Mouse (Mus musculus): ENCODE results near the gene Syt5.
"Not testable (repeated sequence)": the region's sequence is repeated elsewhere in the genome, so short reads cannot be mapped to it uniquely, and the experiment has no call there.

Syt5 gene

GRCm38 (mm10) chr7:4547221-4547641, at the start of gene Syt5:
Gene Syt5, minus strand, starts transcription at chr7:4547541.
- DNase-seq (ENCODE audit: low read depth, low spot score), result peak; percentile 35

GRCm38 (mm10) chr7:4597046-4597445, 49.7 kb upstream of the Syt5 start:
- not testable (repeated sequence) for DNase-seq (ENCODE audit: low read depth, low spot score)

- not testable (repeated sequence) for DNase-seq (ENCODE audit: low read depth, low spot score)
Measured at GRCm38 (mm10) chr7:4581481-4581880, 34.1 kb upstream of the Syt5 start.

GRCm38 (mm10) chr7:4572361-4572760, 25.0 kb upstream of the Syt5 start:
- not testable (repeated sequence) for DNase-seq (ENCODE audit: low read depth, low spot score)

- DNase-seq (ENCODE audit: low read depth, low spot score), result no peak
Measured at GRCm38 (mm10) chr7:4562660-4563059, 15.3 kb upstream of the Syt5 start.

- no peak for DNase-seq (ENCODE audit: low read depth, low spot score)
Measured at GRCm38 (mm10) chr7:4557167-4557560, 9.8 kb upstream of the Syt5 start.

- DNase-seq (ENCODE audit: low read depth, low spot score), result peak; percentile 84
Measured at GRCm38 (mm10) chr7:4556256-4557166, 9.2 kb upstream of the Syt5 start.

GRCm38 (mm10) chr7:4546591-4547131, 680 bp downstream of the Syt5 start:
- peak; percentile 56 for DNase-seq (ENCODE audit: low read depth, low spot score)

- no peak for DNase-seq (ENCODE audit: low read depth, low spot score)
Measured at GRCm38 (mm10) chr7:4546050-4546449, 1.3 kb downstream of the Syt5 start.

GRCm38 (mm10) chr7:4542013-4542412, 5.3 kb downstream of the Syt5 start:
- no peak for DNase-seq (ENCODE audit: low read depth, low spot score)

GRCm38 (mm10) chr7:4541344-4541743, 6.0 kb downstream of the Syt5 start:
- DNase-seq (ENCODE audit: low read depth, low spot score), result no peak

- DNase-seq (ENCODE audit: low read depth, low spot score), result no peak
Measured at GRCm38 (mm10) chr7:4539019-4539418, 8.3 kb downstream of the Syt5 start.

- DNase-seq (ENCODE audit: low read depth, low spot score), result no peak
Measured at GRCm38 (mm10) chr7:4537181-4537580, 10.2 kb downstream of the Syt5 start.

GRCm38 (mm10) chr7:4536369-4536768, 11.0 kb downstream of the Syt5 start:
- no peak for DNase-seq (ENCODE audit: low read depth, low spot score)

GRCm38 (mm10) chr7:4532005-4532729, 15.2 kb downstream of the Syt5 start, which contains the start of gene Dnaaf3:
Gene Dnaaf3, minus strand, starts transcription at chr7:4532453.
- no peak for DNase-seq (ENCODE audit: low read depth, low spot score)

- DNase-seq (ENCODE audit: low read depth, low spot score), result not testable (repeated sequence)
Measured at GRCm38 (mm10) chr7:4530166-4530565, 17.2 kb downstream of the Syt5 start.

- no peak for DNase-seq (ENCODE audit: low read depth, low spot score)
Measured at GRCm38 (mm10) chr7:4527302-4527689, 20.0 kb downstream of the Syt5 start.

GRCm38 (mm10) chr7:4526341-4527301, 20.7 kb downstream of the Syt5 start:
- DNase-seq (ENCODE audit: low read depth, low spot score), result peak; percentile 66

GRCm38 (mm10) chr7:4524212-4524922, 23.0 kb downstream of the Syt5 start, which contains the start of gene Tnni3:
Gene Tnni3, minus strand, starts transcription at chr7:4524229.
- peak; percentile 75 for DNase-seq (ENCODE audit: low read depth, low spot score)

Data from retina, postnatal 7 days (tissue).